Mouse (Mus musculus) heart, adult 2 months (tissue): ENCODE data around the gene Mybpc3.
A peak's percentile ranks its signal among the peaks of the same experiment; 100 is the strongest.

ENCODE experiments used
- CTCF ChIP-seq: fragments of 200-600 bp; IDR thresholded peaks from 2 replicates; pipeline ENCODE4 v1.8.1; 2022; ENCODE audit warnings: antibody characterized with exemption, mild to moderate bottlenecking, moderate library complexity
- EP300 ChIP-seq: fragments of 200-500 bp; IDR thresholded peaks from 2 replicates; pipeline ENCODE4 v1.6.1; 2011; ENCODE audit warnings: low read depth, low read length, control low read depth; ENCODE audit not compliant: insufficient read depth
- POLR2A ChIP-seq: fragments of 200-500 bp; IDR thresholded peaks from 2 replicates; pipeline ENCODE4 v1.6.1; 2011; ENCODE audit warnings: mild to moderate bottlenecking, low read depth, low read length, control low read depth; ENCODE audit not compliant: insufficient read depth

DNA sequence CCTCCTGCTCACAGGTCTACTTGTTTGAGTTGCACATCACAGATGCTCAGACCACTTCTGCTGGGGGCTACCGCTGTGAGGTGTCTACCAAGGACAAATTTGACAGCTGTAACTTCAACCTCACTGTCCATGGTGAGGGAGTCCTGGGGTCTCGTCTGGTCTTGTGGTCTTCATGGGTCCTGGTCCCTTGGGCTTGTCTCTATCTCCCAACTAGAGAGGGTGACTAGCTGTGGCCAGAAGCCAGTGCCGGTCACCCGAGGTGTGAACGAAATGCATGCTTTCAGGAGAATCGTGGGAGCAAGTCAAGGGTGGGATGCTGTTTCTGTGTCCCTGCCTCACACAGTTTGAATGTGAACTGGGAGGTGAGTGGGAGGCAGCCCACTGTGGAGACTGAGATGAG, 3.1 kb downstream of the Mybpc3 start:
- TF ChIP-seq POLR2A (0 out of 2 replicates have a peak, but pooled peaks have one; percentile 26), EP300 (0 out of 2 replicates have a peak, but pooled peaks have one; percentile 17), CTCF (no peak)
